Mouse (Mus musculus): ENCODE results near the gene Pkd1. TPM values are rescaled to one million over a fixed set of nuclear protein-coding genes. Genes with fewer than 3 reads are reported as not detected.

Pkd1 gene
- polyA plus RNA-seq, 1 experiment from 2014 or later = 16.8 TPM

- peaks cover 16 to 21% of the 10 kb centered on the region in 2 experiments for H3K4me1 ChIP-seq (ENCODE audit: control insufficient read depth in 2 of 2, insufficient read depth in 2 of 2, low read length in 2 of 2)
- peak; percentile 60 for ATAC-seq (ENCODE audit: insufficient number of reproducible peaks, insufficient read depth, low FRiP score, low read depth)
- H3K27ac ChIP-seq (replicated peaks in 1 of 2; ENCODE audit: control insufficient read depth in 1 of 2, insufficient read depth in 1 of 2, low read depth in 2 of 2, low read length in 2 of 2) = peak within 1 kb of the TSS; percentile 84 to 89
- peaks cover 3% of the 10 kb centered on the region; the same call in 1 of the 2 replicates for H3K27me3 ChIP-seq (ENCODE audit: control insufficient read depth, insufficient read depth, low read length)
- H3K9ac ChIP-seq (ENCODE audit: low read length) = peak within 1 kb of the TSS; percentile 90
- WGBS = 1% methylated on average over 51 of the region's 51 CpGs
- peak within 1 kb of the TSS; percentile 92 for H3K4me2 ChIP-seq (ENCODE audit: low read length)
- H3K4me3 ChIP-seq (ENCODE audit: control insufficient read depth in 1 of 2, insufficient read depth in 1 of 2, low read depth in 1 of 2, low read length in 2 of 2) = peak within 1 kb of the TSS; percentile 76 to 81
- peaks cover 35% of the 10 kb centered on the region for H3K36me3 ChIP-seq (ENCODE audit: control insufficient read depth, insufficient read depth, low read length)
- no peaks in the 10 kb centered on the region for H3K9me3 ChIP-seq (ENCODE audit: control insufficient read depth, low read length)
Observed at GRCm38 (mm10) chr17:24632167-24632812, 82.7 kb downstream of the Pkd1 start, which contains the start of the genes Tsc2 and Nthl1. Gene Tsc2, minus strand, starts transcription at chr17:24632630. Gene Nthl1, plus strand, starts transcription at chr17:24632680.

- Histone ChIP-seq H3K27ac (replicated peaks in 1 of 2; ENCODE audit: control insufficient read depth in 1 of 2, insufficient read depth in 1 of 2, low read depth in 2 of 2, low read length in 2 of 2) (peak overlapping the region; percentile 84 to 89), H3K9ac (ENCODE audit: low read length) (peak overlapping the region; percentile 90), H3K4me2 (ENCODE audit: low read length) (peak overlapping the region; percentile 92), H3K9me3 (ENCODE audit: control insufficient read depth, low read length) (no peaks in the 10 kb centered on the region), H3K4me3 (ENCODE audit: control insufficient read depth in 1 of 2, insufficient read depth in 1 of 2, low read depth in 1 of 2, low read length in 2 of 2) (peak overlapping the region; percentile 76 to 81), H3K4me1 (ENCODE audit: control insufficient read depth in 2 of 2, insufficient read depth in 2 of 2, low read length in 2 of 2) (peaks cover 16 to 21% of the 10 kb centered on the region in 2 experiments), H3K27me3 (ENCODE audit: control insufficient read depth, insufficient read depth, low read length) (peaks cover 3% of the 10 kb centered on the region; the same call in 1 of the 2 replicates), H3K36me3 (ENCODE audit: control insufficient read depth, insufficient read depth, low read length) (peaks cover 29% of the 10 kb centered on the region)
- 7% methylated on average over 22 of the region's 22 CpGs for WGBS
- peak; percentile 56 for ATAC-seq (ENCODE audit: insufficient number of reproducible peaks, insufficient read depth, low FRiP score, low read depth)
Observed at GRCm38 (mm10) chr17:24632813-24633449, 83.3 kb downstream of the Pkd1 start.

- Histone ChIP-seq H3K36me3 (ENCODE audit: control insufficient read depth, insufficient read depth, low read length) (peaks cover 24% of the 10 kb centered on the region), H3K4me2 (ENCODE audit: low read length) (no peak overlapping the region), H3K27me3 (ENCODE audit: control insufficient read depth, insufficient read depth, low read length) (peaks cover 3% of the 10 kb centered on the region; the same call in 1 of the 2 replicates), H3K4me1 (ENCODE audit: control insufficient read depth in 2 of 2, insufficient read depth in 2 of 2, low read length in 2 of 2) (peaks cover 13 to 21% of the 10 kb centered on the region in 2 experiments), H3K4me3 (ENCODE audit: control insufficient read depth in 1 of 2, insufficient read depth in 1 of 2, low read depth in 1 of 2, low read length in 2 of 2) (no peak overlapping the region), H3K9me3 (ENCODE audit: control insufficient read depth, low read length) (no peaks in the 10 kb centered on the region), H3K27ac (replicated peaks in 1 of 2; ENCODE audit: control insufficient read depth in 1 of 2, insufficient read depth in 1 of 2, low read depth in 2 of 2, low read length in 2 of 2) (peak overlapping the region in 1 of 2 experiments; percentile 89; a peak in 2 of 4 replicates), H3K9ac (ENCODE audit: low read length) (no peak overlapping the region)
- WGBS = 95% methylated on average over 11 of the region's 11 CpGs
- no peak for ATAC-seq (ENCODE audit: insufficient number of reproducible peaks, insufficient read depth, low FRiP score, low read depth)
Observed at GRCm38 (mm10) chr17:24633831-24634230, 84.2 kb downstream of the Pkd1 start.

GRCm38 (mm10) chr17:24635024-24635423 lies 85.4 kb downstream of the Pkd1 start:
- H3K9ac ChIP-seq (ENCODE audit: low read length) = no peak overlapping the region
- peaks cover 22% of the 10 kb centered on the region for H3K36me3 ChIP-seq (ENCODE audit: control insufficient read depth, insufficient read depth, low read length)
- H3K27me3 ChIP-seq (ENCODE audit: control insufficient read depth, insufficient read depth, low read length) = peaks cover 3% of the 10 kb centered on the region; the same call in 1 of the 2 replicates
- H3K9me3 ChIP-seq (ENCODE audit: control insufficient read depth, low read length) = no peaks in the 10 kb centered on the region
- H3K27ac ChIP-seq (replicated peaks in 1 of 2; ENCODE audit: control insufficient read depth in 1 of 2, insufficient read depth in 1 of 2, low read depth in 2 of 2, low read length in 2 of 2) = no peak overlapping the region
- no peak for ATAC-seq (ENCODE audit: insufficient number of reproducible peaks, insufficient read depth, low FRiP score, low read depth)
- H3K4me2 ChIP-seq (ENCODE audit: low read length) = no peak overlapping the region
- no peak overlapping the region for H3K4me3 ChIP-seq (ENCODE audit: control insufficient read depth in 1 of 2, insufficient read depth in 1 of 2, low read depth in 1 of 2, low read length in 2 of 2)
- H3K4me1 ChIP-seq (ENCODE audit: control insufficient read depth in 2 of 2, insufficient read depth in 2 of 2, low read length in 2 of 2) = peaks cover 17 to 26% of the 10 kb centered on the region in 2 experiments
- WGBS = 41% methylated on average over 4 of the region's 4 CpGs

GRCm38 (mm10) chr17:24635694-24636093 lies 86.1 kb downstream of the Pkd1 start:
- peaks cover 3% of the 10 kb centered on the region; the same call in 1 of the 2 replicates for H3K27me3 ChIP-seq (ENCODE audit: control insufficient read depth, insufficient read depth, low read length)
- H3K27ac ChIP-seq (replicated peaks in 1 of 2; ENCODE audit: control insufficient read depth in 1 of 2, insufficient read depth in 1 of 2, low read depth in 2 of 2, low read length in 2 of 2) = no peak overlapping the region
- H3K4me3 ChIP-seq (ENCODE audit: control insufficient read depth in 1 of 2, insufficient read depth in 1 of 2, low read depth in 1 of 2, low read length in 2 of 2) = no peak overlapping the region
- H3K9me3 ChIP-seq (ENCODE audit: control insufficient read depth, low read length) = no peaks in the 10 kb centered on the region
- H3K4me2 ChIP-seq (ENCODE audit: low read length) = no peak overlapping the region
- H3K9ac ChIP-seq (ENCODE audit: low read length) = no peak overlapping the region
- 88% methylated on average over 5 of the region's 5 CpGs for WGBS
- H3K4me1 ChIP-seq (ENCODE audit: control insufficient read depth in 2 of 2, insufficient read depth in 2 of 2, low read length in 2 of 2) = peaks cover 17 to 28% of the 10 kb centered on the region in 2 experiments
- peaks cover 22% of the 10 kb centered on the region for H3K36me3 ChIP-seq (ENCODE audit: control insufficient read depth, insufficient read depth, low read length)
- ATAC-seq (ENCODE audit: insufficient number of reproducible peaks, insufficient read depth, low FRiP score, low read depth) = no peak

- no peak for ATAC-seq (ENCODE audit: insufficient number of reproducible peaks, insufficient read depth, low FRiP score, low read depth)
- no peak overlapping the region for H3K4me3 ChIP-seq (ENCODE audit: control insufficient read depth in 1 of 2, insufficient read depth in 1 of 2, low read depth in 1 of 2, low read length in 2 of 2)
- no peak overlapping the region for H3K27ac ChIP-seq (replicated peaks in 1 of 2; ENCODE audit: control insufficient read depth in 1 of 2, insufficient read depth in 1 of 2, low read depth in 2 of 2, low read length in 2 of 2)
- no peak overlapping the region for H3K4me2 ChIP-seq (ENCODE audit: low read length)
- H3K36me3 ChIP-seq (ENCODE audit: control insufficient read depth, insufficient read depth, low read length) = peaks cover 26% of the 10 kb centered on the region
- H3K27me3 ChIP-seq (ENCODE audit: control insufficient read depth, insufficient read depth, low read length) = peaks cover 3% of the 10 kb centered on the region; the same call in 1 of the 2 replicates
- no peaks in the 10 kb centered on the region for H3K9me3 ChIP-seq (ENCODE audit: control insufficient read depth, low read length)
- 56% methylated on average over 5 of the region's 5 CpGs for WGBS
- no peak overlapping the region for H3K9ac ChIP-seq (ENCODE audit: low read length)
- peaks cover 14 to 23% of the 10 kb centered on the region in 2 experiments for H3K4me1 ChIP-seq (ENCODE audit: control insufficient read depth in 2 of 2, insufficient read depth in 2 of 2, low read length in 2 of 2)
Observed at GRCm38 (mm10) chr17:24636781-24637481, 87.3 kb downstream of the Pkd1 start.

GRCm38 (mm10) chr17:24638214-24638613 lies 88.6 kb downstream of the Pkd1 start:
- Histone ChIP-seq H3K9ac (ENCODE audit: low read length) (no peak overlapping the region), H3K4me1 (ENCODE audit: control insufficient read depth in 2 of 2, insufficient read depth in 2 of 2, low read length in 2 of 2) (peaks cover 12 to 17% of the 10 kb centered on the region in 2 experiments), H3K4me2 (ENCODE audit: low read length) (no peak overlapping the region), H3K4me3 (ENCODE audit: control insufficient read depth in 1 of 2, insufficient read depth in 1 of 2, low read depth in 1 of 2, low read length in 2 of 2) (no peak overlapping the region), H3K9me3 (ENCODE audit: control insufficient read depth, low read length) (no peaks in the 10 kb centered on the region), H3K27ac (replicated peaks in 1 of 2; ENCODE audit: control insufficient read depth in 1 of 2, insufficient read depth in 1 of 2, low read depth in 2 of 2, low read length in 2 of 2) (peak overlapping the region in 1 of 2 experiments; percentile 8; a peak in 1 of 4 replicates), H3K36me3 (ENCODE audit: control insufficient read depth, insufficient read depth, low read length) (peaks cover 31% of the 10 kb centered on the region), H3K27me3 (ENCODE audit: control insufficient read depth, insufficient read depth, low read length) (peaks cover 3% of the 10 kb centered on the region; the same call in 1 of the 2 replicates)
- WGBS = 81% methylated on average over 4 of the region's 4 CpGs
- no peak for ATAC-seq (ENCODE audit: insufficient number of reproducible peaks, insufficient read depth, low FRiP score, low read depth)
